Mouse (Mus musculus): Measurements from ENCODE around the gene Ipcef1. TPM values are rescaled to one million over a fixed set of nuclear protein-coding genes. Genes with fewer than 3 reads are reported as not detected.
"Not testable (repeated sequence)": the region's sequence is repeated elsewhere in the genome, so short reads cannot be mapped to it uniquely, and the experiment has no call there.

Gene Ipcef1
- polyA plus RNA-seq, 1 experiment: 2.7 TPM

GRCm38 (mm10) chr10:6895796-6896195 lies 156.5 kb downstream of the Ipcef1 start:
- Histone ChIP-seq H3K4me1 (ENCODE audit: control insufficient read depth, insufficient read depth, low read length) (no peaks in the 10 kb centered on the region), H3K4me3 (ENCODE audit: insufficient read depth, low read depth, low read length) (no peak overlapping the region), H3K27ac (ENCODE audit: insufficient read depth, low read depth, low read length) (no peak overlapping the region), H3K36me3 (ENCODE audit: control insufficient read depth, insufficient read depth, low read length) (no peaks in the 10 kb centered on the region), H3K27me3 (replicated peaks; ENCODE audit: control insufficient read depth, insufficient read depth, low read length) (no peaks in the 10 kb centered on the region)
- no peak for TF ChIP-seq POLR2A (IDR thresholded peaks at IDR 0.05; ENCODE audit: low read depth, low read length)
- no peak for TF ChIP-seq CTCF (conservative IDR thresholded peaks at IDR 0.05; ENCODE audit: insufficient read depth, insufficient read length, low read depth, low read length)
- DNase-seq: no peak
- WGBS: 66% methylated on average over 3 of the region's 3 CpGs

GRCm38 (mm10) chr10:6890348-6891009 lies 161.8 kb downstream of the Ipcef1 start:
- 65% methylated on average over 5 of the region's 5 CpGs for WGBS
- DNase-seq: peak; percentile 13
- Histone ChIP-seq H3K4me1 (ENCODE audit: control insufficient read depth, insufficient read depth, low read length) (no peaks in the 10 kb centered on the region), H3K36me3 (ENCODE audit: control insufficient read depth, insufficient read depth, low read length) (no peaks in the 10 kb centered on the region), H3K4me3 (ENCODE audit: insufficient read depth, low read depth, low read length) (no peak overlapping the region), H3K27ac (ENCODE audit: insufficient read depth, low read depth, low read length) (no peak overlapping the region; the same call in 1 of the 2 replicates), H3K27me3 (replicated peaks; ENCODE audit: control insufficient read depth, insufficient read depth, low read length) (no peaks in the 10 kb centered on the region)
- TF ChIP-seq POLR2A (IDR thresholded peaks at IDR 0.05; ENCODE audit: low read depth, low read length) (no peak), CTCF (conservative IDR thresholded peaks at IDR 0.05; ENCODE audit: insufficient read depth, insufficient read length, low read depth, low read length) (no peak)

- Histone ChIP-seq H3K4me3 (ENCODE audit: insufficient read depth, low read depth, low read length) (no peak overlapping the region), H3K4me1 (ENCODE audit: control insufficient read depth, insufficient read depth, low read length) (no peaks in the 10 kb centered on the region), H3K27me3 (replicated peaks; ENCODE audit: control insufficient read depth, insufficient read depth, low read length) (no peaks in the 10 kb centered on the region), H3K36me3 (ENCODE audit: control insufficient read depth, insufficient read depth, low read length) (no peaks in the 10 kb centered on the region), H3K27ac (ENCODE audit: insufficient read depth, low read depth, low read length) (no peak overlapping the region; the same call in 1 of the 2 replicates)
- 34% methylated on average over 5 of the region's 5 CpGs for WGBS
- peak; percentile 4 for DNase-seq
- TF ChIP-seq POLR2A (IDR thresholded peaks at IDR 0.05; ENCODE audit: low read depth, low read length) (no peak), CTCF (conservative IDR thresholded peaks at IDR 0.05; ENCODE audit: insufficient read depth, insufficient read length, low read depth, low read length) (no peak)
Observed at GRCm38 (mm10) chr10:6889640-6890245, 162.5 kb downstream of the Ipcef1 start.

- TF ChIP-seq POLR2A (IDR thresholded peaks at IDR 0.05; ENCODE audit: low read depth, low read length) (no peak), CTCF (conservative IDR thresholded peaks at IDR 0.05; ENCODE audit: insufficient read depth, insufficient read length, low read depth, low read length) (no peak)
- H3K4me3 ChIP-seq (ENCODE audit: insufficient read depth, low read depth, low read length): no peak overlapping the region
- H3K36me3 ChIP-seq (ENCODE audit: control insufficient read depth, insufficient read depth, low read length): no peaks in the 10 kb centered on the region
- 0% methylated on average over 1 of the region's 1 CpGs for WGBS
- no peak overlapping the region for H3K27ac ChIP-seq (ENCODE audit: insufficient read depth, low read depth, low read length)
- peak; percentile 31 for DNase-seq
- H3K4me1 ChIP-seq (ENCODE audit: control insufficient read depth, insufficient read depth, low read length): no peaks in the 10 kb centered on the region
- H3K27me3 ChIP-seq (replicated peaks; ENCODE audit: control insufficient read depth, insufficient read depth, low read length): no peaks in the 10 kb centered on the region
Observed at GRCm38 (mm10) chr10:6885460-6885859, 166.8 kb downstream of the Ipcef1 start.

- DNase-seq; H3K27ac ChIP-seq (ENCODE audit: insufficient read depth, low read depth, low read length); H3K4me1 ChIP-seq (ENCODE audit: control insufficient read depth, insufficient read depth, low read length); H3K4me3 ChIP-seq (ENCODE audit: insufficient read depth, low read depth, low read length); H3K36me3 ChIP-seq (ENCODE audit: control insufficient read depth, insufficient read depth, low read length); H3K27me3 ChIP-seq (replicated peaks; ENCODE audit: control insufficient read depth, insufficient read depth, low read length): not testable (repeated sequence)
- 91% methylated on average over 1 of the region's 1 CpGs for WGBS
Observed at GRCm38 (mm10) chr10:6882041-6882440, 170.2 kb downstream of the Ipcef1 start.

- H3K27me3 ChIP-seq (replicated peaks; ENCODE audit: control insufficient read depth, insufficient read depth, low read length): no peaks in the 10 kb centered on the region
- H3K27ac ChIP-seq (ENCODE audit: insufficient read depth, low read depth, low read length): no peak overlapping the region
- TF ChIP-seq POLR2A (IDR thresholded peaks at IDR 0.05; ENCODE audit: low read depth, low read length) (no peak), CTCF (conservative IDR thresholded peaks at IDR 0.05; ENCODE audit: insufficient read depth, insufficient read length, low read depth, low read length) (no peak)
- H3K4me1 ChIP-seq (ENCODE audit: control insufficient read depth, insufficient read depth, low read length): no peaks in the 10 kb centered on the region
- no peaks in the 10 kb centered on the region for H3K36me3 ChIP-seq (ENCODE audit: control insufficient read depth, insufficient read depth, low read length)
- 77% methylated on average over 2 of the region's 2 CpGs for WGBS
- no peak overlapping the region for H3K4me3 ChIP-seq (ENCODE audit: insufficient read depth, low read depth, low read length)
- DNase-seq: no peak
Observed at GRCm38 (mm10) chr10:6878276-6878881, 173.9 kb downstream of the Ipcef1 start.

GRCm38 (mm10) chr10:6873917-6874316 lies 178.4 kb downstream of the Ipcef1 start:
- H3K4me3 ChIP-seq (ENCODE audit: insufficient read depth, low read depth, low read length): no peak overlapping the region
- no peak for TF ChIP-seq POLR2A (IDR thresholded peaks at IDR 0.05; ENCODE audit: low read depth, low read length)
- TF ChIP-seq CTCF (conservative IDR thresholded peaks at IDR 0.05; ENCODE audit: insufficient read depth, insufficient read length, low read depth, low read length): no peak
- 75% methylated on average over 1 of the region's 1 CpGs for WGBS
- no peak overlapping the region for H3K27ac ChIP-seq (ENCODE audit: insufficient read depth, low read depth, low read length)
- no peaks in the 10 kb centered on the region for H3K36me3 ChIP-seq (ENCODE audit: control insufficient read depth, insufficient read depth, low read length)
- DNase-seq: no peak
- no peaks in the 10 kb centered on the region for H3K27me3 ChIP-seq (replicated peaks; ENCODE audit: control insufficient read depth, insufficient read depth, low read length)
- no peaks in the 10 kb centered on the region for H3K4me1 ChIP-seq (ENCODE audit: control insufficient read depth, insufficient read depth, low read length)
